Mouse (Mus musculus) stomach, postnatal 0 days (tissue): Measurements from ENCODE around the gene Adamts6. TPM values are rescaled to one million over a fixed set of nuclear protein-coding genes. Genes with fewer than 3 reads are reported as not detected.

ENCODE experiments used
- ATAC-seq: fragments of 200-750 bp; cut with Nextera tagmentation; 2 replicates; pipeline ENCODE4 v1.8.0; 2017; ENCODE audit not compliant: low FRiP score, low TSS enrichment
- DNase-seq: peaks from one replicate; pipeline ENCODE4 v3.0.0-alpha.2; 2016; ENCODE audit warnings: low spot score
- H3K27ac ChIP-seq: fragments of 300-500 bp; sonication (generic); replicated peaks from 2 replicates; pipeline ENCODE4 v1.5.1; 2014; ENCODE audit warnings: mild to moderate bottlenecking, control low read depth
- H3K27me3 ChIP-seq: fragments of 300-500 bp; sonication (generic); 2 replicates; pipeline ENCODE4 v1.6.1; 2014; ENCODE audit warnings: low read length; ENCODE audit not compliant: control insufficient read depth, insufficient read depth
- H3K36me3 ChIP-seq: fragments of 300-500 bp; sonication (generic); 2 replicates; pipeline ENCODE4 v1.6.1; 2014; ENCODE audit warnings: low read length, mixed read lengths; ENCODE audit not compliant: control insufficient read depth, insufficient read depth
- H3K4me1 ChIP-seq: fragments of 300-500 bp; sonication (generic); replicated peaks from 2 replicates; pipeline ENCODE4 v1.6.1; 2014; ENCODE audit warnings: antibody characterized with exemption; ENCODE audit not compliant: control insufficient read depth, insufficient read depth
- H3K4me2 ChIP-seq: fragments of 300-500 bp; sonication (generic); replicated peaks from 2 replicates; pipeline ENCODE4 v1.6.1; 2014; ENCODE audit warnings: low read depth, mild to moderate bottlenecking, control low read depth, moderate library complexity
- H3K4me3 ChIP-seq: fragments of 300-500 bp; sonication (generic); 2 replicates; pipeline ENCODE4 v1.5.1; 2014; ENCODE audit warnings: low read depth, low read length, control low read depth
- H3K9ac ChIP-seq: fragments of 300-500 bp; sonication (generic); 2 replicates; pipeline ENCODE4 v1.6.1; 2014; ENCODE audit warnings: mild to moderate bottlenecking, low read length, control low read depth, mixed read lengths
- H3K9me3 ChIP-seq: fragments of 300-500 bp; sonication (generic); 2 replicates; pipeline ENCODE4 v1.6.1; 2016; ENCODE audit warnings: low read length; ENCODE audit not compliant: control insufficient read depth
- CTCF ChIP-seq: IDR thresholded peaks from 2 replicates; pipeline ENCODE4 v1.5.1; 2016; ENCODE audit warnings: antibody characterized with exemption, low read depth, mild to moderate bottlenecking, moderate library complexity
- EP300 ChIP-seq: optimal IDR thresholded peaks from 2 replicates; pipeline ENCODE3; 2016; ENCODE audit warnings: antibody characterized with exemption
- WGBS: fragments of 180-500 bp; shearing (Covaris S2); extraction: QIAGEN DNeasy Blood & Tissue Kit; methylation state at CpG from one replicate; pipeline ENCODE4 v1.1.7; 2014; 5-methylcytosine and 5-hydroxymethylcytosine counted together
- polyA plus RNA-seq: library from polyadenylated mRNA; unstranded; fragments of >200 nt; fragmentation: Nextera tagmentation; extraction: Ambion mirVana; gene quantifications from 2 replicates; pipeline ENCODE4 v1.2.1, GENCODE M21; 2015

Gene Adamts6
- polyA plus RNA-seq, 1 experiment from 2014 or later, result 0.78 TPM

DNA sequence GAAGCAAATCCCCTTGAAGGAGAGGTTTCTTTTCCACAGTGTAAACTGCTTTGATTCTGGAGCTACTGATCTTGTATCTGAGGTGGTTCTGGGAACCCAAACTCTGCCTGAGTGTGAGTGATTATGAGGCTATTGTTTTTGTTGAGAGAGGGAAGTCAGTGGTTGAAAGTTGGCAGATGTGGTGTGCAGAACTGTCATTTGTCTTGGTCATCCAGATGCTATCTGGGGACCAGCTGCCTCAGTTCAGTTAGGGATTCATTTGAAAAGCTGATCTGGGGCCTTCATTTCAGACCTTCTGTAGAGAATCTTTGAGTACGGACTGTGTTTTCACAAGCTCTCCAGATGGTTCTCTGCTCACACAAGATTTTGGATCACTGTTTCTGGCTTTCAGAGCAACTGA, 159.3 kb downstream of the Adamts6 start:
- WGBS, result 51% methylated on average over 1 of the region's 1 CpGs
- Histone ChIP-seq H3K4me3 (no peak overlapping the region), H3K9me3 (no peaks in the 10 kb centered on the region), H3K27me3 (no peaks in the 10 kb centered on the region), H3K27ac (no peak overlapping the region), H3K36me3 (no peaks in the 10 kb centered on the region), H3K4me2 (no peak overlapping the region), H3K4me1 (no peaks in the 10 kb centered on the region), H3K9ac (no peak overlapping the region)
- ATAC-seq, result no peak
- no peak for DNase-seq
- TF ChIP-seq EP300 (no peak), CTCF (no peak)

DNA sequence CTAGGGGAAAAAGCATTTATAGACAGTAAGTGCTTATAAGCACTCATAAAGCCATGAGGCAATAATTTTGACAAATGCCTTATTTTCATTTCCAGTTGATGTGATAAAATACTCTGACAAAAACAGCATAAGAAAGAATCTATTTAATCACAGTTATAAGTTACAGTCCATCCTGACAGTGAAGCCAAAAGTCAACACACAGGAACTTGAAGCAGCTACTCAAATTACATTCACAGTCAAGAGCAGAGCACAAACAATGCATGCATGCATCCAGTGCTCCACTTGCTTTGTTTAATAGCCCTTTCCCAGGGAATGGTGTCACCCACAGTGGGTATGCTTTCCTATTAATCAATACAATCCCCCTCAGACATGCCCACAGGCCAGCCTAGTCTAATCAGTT, 159.8 kb downstream of the Adamts6 start:
- H3K4me2 ChIP-seq, result no peak overlapping the region
- DNase-seq (no peak), ATAC-seq (no peak)
- no peaks in the 10 kb centered on the region for H3K4me1 ChIP-seq
- no peaks in the 10 kb centered on the region for H3K9me3 ChIP-seq
- no peak overlapping the region for H3K4me3 ChIP-seq
- H3K27me3 ChIP-seq, result no peaks in the 10 kb centered on the region
- H3K27ac ChIP-seq, result no peak overlapping the region
- H3K9ac ChIP-seq, result no peak overlapping the region
- no peaks in the 10 kb centered on the region for H3K36me3 ChIP-seq
- TF ChIP-seq EP300 (no peak), CTCF (no peak)

DNA sequence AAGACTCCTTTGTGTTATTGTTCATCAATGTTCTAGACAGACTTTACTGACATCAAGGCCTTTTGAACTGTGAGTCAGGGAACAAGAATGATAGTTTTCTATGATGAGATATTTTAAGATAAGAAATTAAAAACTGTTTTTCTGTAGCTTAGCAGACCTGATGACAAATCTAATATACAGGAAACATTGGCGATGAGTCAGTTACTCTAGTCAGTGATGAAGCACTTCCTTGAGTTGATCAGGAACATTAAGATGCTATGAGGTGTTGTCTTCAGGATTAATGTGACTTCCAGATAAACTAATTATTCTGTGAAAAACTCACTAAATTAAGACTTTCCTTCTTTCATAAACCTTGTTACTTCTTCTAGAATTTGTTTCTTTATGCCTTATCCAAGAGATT, 160.7 kb downstream of the Adamts6 start:
- H3K4me1 ChIP-seq, result no peaks in the 10 kb centered on the region
- ATAC-seq (no peak), DNase-seq (no peak)
- no peak overlapping the region for H3K9ac ChIP-seq
- no peak overlapping the region for H3K4me2 ChIP-seq
- H3K4me3 ChIP-seq, result no peak overlapping the region
- TF ChIP-seq EP300 (no peak), CTCF (no peak)
- H3K27ac ChIP-seq, result no peak overlapping the region
- H3K9me3 ChIP-seq, result no peaks in the 10 kb centered on the region
- 84% methylated on average over 1 of the region's 1 CpGs for WGBS
- H3K36me3 ChIP-seq, result no peaks in the 10 kb centered on the region
- no peaks in the 10 kb centered on the region for H3K27me3 ChIP-seq

DNA sequence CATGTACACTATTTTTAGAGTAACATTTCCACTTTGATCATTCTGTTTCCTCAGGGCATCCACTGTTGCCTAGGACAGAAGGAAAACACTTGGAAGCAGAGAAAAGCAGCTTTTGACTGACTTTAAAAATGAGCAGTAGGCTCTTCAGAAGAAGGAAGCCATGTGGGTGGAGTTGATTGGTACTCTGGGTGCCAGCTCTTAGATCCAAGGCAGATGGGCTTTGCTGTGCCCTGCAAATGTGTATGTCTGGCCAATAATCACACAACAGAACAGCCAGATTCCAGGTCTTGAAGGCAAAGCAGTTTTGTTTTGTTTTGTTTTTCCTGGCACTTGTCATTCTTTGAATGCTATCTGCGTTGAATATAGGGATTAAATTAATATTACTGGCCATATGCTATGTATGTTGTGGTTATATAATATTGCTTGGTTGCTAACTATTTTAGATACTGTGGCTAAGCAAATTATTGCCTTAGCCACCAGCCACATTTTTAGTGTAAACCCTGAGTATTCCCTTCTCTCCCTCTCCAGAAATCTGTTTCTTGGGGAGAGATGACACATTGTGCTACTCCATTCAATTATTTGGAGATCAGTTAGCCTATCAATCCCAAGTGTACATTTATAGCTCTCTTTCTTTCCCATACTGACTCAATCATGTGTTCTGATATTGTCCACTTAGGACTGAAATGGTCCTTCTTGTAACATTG, 165.8 kb downstream of the Adamts6 start:
- Histone ChIP-seq H3K4me2 (no peak overlapping the region), H3K27me3 (no peaks in the 10 kb centered on the region), H3K9me3 (no peaks in the 10 kb centered on the region), H3K4me3 (no peak overlapping the region), H3K4me1 (no peaks in the 10 kb centered on the region), H3K27ac (no peak overlapping the region), H3K36me3 (no peaks in the 10 kb centered on the region), H3K9ac (no peak overlapping the region)
- TF ChIP-seq CTCF, result no peak
- TF ChIP-seq EP300, result no peak
- ATAC-seq, result no peak
- DNase-seq, result no peak
- WGBS, result 90% methylated on average over 1 of the region's 1 CpGs

DNA sequence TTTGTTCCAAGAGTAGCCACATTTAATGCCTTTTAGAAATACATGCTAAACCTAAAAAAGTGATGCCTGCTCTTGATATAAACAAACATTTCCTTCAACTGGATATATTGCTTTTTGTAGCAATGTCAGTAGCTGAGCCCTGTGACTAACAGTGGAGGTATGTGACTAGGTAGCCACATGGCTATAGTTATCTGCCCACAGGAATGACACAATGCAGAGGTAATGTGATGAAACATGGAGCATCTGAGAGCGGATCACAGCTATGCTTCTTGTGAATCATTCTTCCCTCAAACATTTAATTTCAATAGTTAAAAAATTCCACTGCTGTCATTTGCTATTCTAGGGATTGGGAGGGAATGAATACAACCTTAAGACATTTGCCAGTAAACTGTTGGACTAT, 172.7 kb downstream of the Adamts6 start:
- WGBS, result 90% methylated on average over 1 of the region's 1 CpGs
- Histone ChIP-seq H3K4me3 (no peak overlapping the region), H3K9ac (no peak overlapping the region), H3K27me3 (no peaks in the 10 kb centered on the region), H3K27ac (no peak overlapping the region), H3K36me3 (no peaks in the 10 kb centered on the region), H3K4me2 (no peak overlapping the region), H3K4me1 (no peaks in the 10 kb centered on the region), H3K9me3 (no peaks in the 10 kb centered on the region)
- no peak for DNase-seq
- no peak for TF ChIP-seq CTCF
- TF ChIP-seq EP300, result no peak
- ATAC-seq, result no peak

DNA sequence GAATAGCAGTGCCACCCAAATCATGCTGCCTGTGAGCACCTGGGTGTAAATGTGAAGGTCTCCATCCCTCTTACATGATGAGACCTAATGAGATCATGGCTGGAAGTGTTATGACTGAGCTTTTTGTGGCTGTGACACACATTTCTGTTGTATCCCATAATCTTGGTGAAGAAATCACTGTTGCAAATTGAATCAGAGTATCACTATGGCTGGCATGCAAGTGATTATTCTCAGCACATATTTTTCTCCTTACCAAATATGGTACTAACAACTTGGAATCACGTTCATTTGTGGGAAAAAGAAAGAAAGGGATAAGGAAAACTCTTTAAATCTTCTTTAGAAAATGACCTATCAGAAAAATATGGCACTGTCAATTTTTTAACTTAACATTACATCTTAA, 180.4 kb downstream of the Adamts6 start:
- DNase-seq, result no peak
- Histone ChIP-seq H3K9me3 (no peaks in the 10 kb centered on the region), H3K36me3 (no peaks in the 10 kb centered on the region), H3K9ac (no peak overlapping the region), H3K4me3 (no peak overlapping the region), H3K4me2 (no peak overlapping the region), H3K4me1 (no peaks in the 10 kb centered on the region), H3K27me3 (no peaks in the 10 kb centered on the region), H3K27ac (no peak overlapping the region)
- no peak for ATAC-seq
- 58% methylated on average over 1 of the region's 1 CpGs for WGBS
- TF ChIP-seq EP300, result no peak
- no peak for TF ChIP-seq CTCF
